Mouse (Mus musculus): ENCODE measurements at regions not wholly inside any gene's neighbourhood (a gene's known extent, or its start where the extent isn't known, plus 50 kb on each side); places are given as distances from the start of the nearest gene placed in this dataset.

DNA sequence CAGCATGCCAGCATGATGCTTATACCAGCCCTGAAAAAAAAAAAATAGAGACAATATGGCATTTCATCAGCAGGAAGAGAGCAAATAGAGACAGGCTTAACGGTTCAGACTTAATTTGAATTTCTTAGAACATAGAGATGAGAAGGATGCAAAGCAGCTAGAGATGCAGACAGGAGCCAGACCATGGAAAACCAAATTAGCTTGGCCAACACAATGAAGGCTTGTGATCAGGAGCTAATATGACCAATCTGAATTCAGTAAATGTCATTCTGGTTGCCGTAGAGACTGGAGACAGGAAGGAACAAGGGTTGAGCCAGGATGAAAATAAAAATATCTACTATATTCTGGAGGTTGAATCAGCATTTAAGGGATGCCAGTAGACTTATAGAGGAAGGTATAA is 248.3 kb upstream of the Gm10192 start:
- H3K27ac ChIP-seq, result no peak overlapping the region
- no peaks in the 10 kb centered on the region for H3K9me3 ChIP-seq (ENCODE audit: control insufficient read depth, low read length)
- H3K4me1 ChIP-seq (replicated peaks; ENCODE audit: control insufficient read depth in 2 of 2, insufficient read depth in 2 of 2, low read length in 1 of 2), result no peaks in the 10 kb centered on the region
- H3K27me3 ChIP-seq (ENCODE audit: control insufficient read depth, insufficient read depth, low read length), result no peaks in the 10 kb centered on the region
- no peaks in the 10 kb centered on the region for H3K36me3 ChIP-seq (replicated peaks; ENCODE audit: control insufficient read depth, insufficient read depth, low read depth)
- ATAC-seq (ENCODE audit: insufficient read depth) (no peak), DNase-seq (ENCODE audit: low read depth in 3 of 3, low spot score in 3 of 3) (no peak)
- H3K4me3 ChIP-seq (ENCODE audit: insufficient read depth in 1 of 2, low read depth in 2 of 2, low read length in 2 of 2), result no peak overlapping the region
- WGBS (ENCODE audit: insufficient replicate concordance), result 57% methylated on average over 2 of the region's 2 CpGs
- TF ChIP-seq EP300 (IDR thresholded peaks at IDR 0.05; ENCODE audit: low read depth) (no peak), CTCF (IDR thresholded peaks at IDR 0.05; ENCODE audit: low read depth) (no peak)
- H3K4me2 ChIP-seq (ENCODE audit: low read depth), result no peak overlapping the region
- no peak overlapping the region for H3K9ac ChIP-seq (replicated peaks)

DNA sequence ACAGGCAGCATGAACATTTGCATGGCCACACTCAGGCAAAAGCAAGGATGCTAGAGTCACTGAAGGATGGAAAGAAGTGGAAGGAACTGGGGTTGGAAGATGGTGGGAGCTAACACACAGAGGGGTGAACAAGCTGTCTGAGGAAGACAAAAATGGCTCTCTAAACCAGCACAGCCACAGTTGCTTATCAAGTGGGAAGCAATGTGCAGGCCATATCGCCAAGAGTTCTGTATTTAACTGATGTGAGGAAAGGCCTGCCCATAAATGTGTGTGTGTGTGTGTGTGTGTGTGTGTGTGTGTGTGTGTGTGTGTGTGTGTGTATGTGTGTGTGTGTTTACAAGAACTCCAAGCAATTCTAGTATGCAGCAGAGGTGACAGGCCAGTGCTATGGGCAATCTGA is 236.9 kb upstream of the Gm10192 start:
- H3K4me2 ChIP-seq (ENCODE audit: low read depth), result no peak overlapping the region
- no peaks in the 10 kb centered on the region for H3K9me3 ChIP-seq (ENCODE audit: control insufficient read depth, low read length)
- no peaks in the 10 kb centered on the region for H3K36me3 ChIP-seq (replicated peaks; ENCODE audit: control insufficient read depth, insufficient read depth, low read depth)
- no peak overlapping the region for H3K4me3 ChIP-seq (ENCODE audit: insufficient read depth in 1 of 2, low read depth in 2 of 2, low read length in 2 of 2)
- H3K27me3 ChIP-seq (ENCODE audit: control insufficient read depth, insufficient read depth, low read length), result no peaks in the 10 kb centered on the region
- ATAC-seq (ENCODE audit: insufficient read depth) (no peak), DNase-seq (ENCODE audit: low read depth in 3 of 3, low spot score in 3 of 3) (no peak)
- TF ChIP-seq CTCF (IDR thresholded peaks at IDR 0.05; ENCODE audit: low read depth), result no peak
- TF ChIP-seq EP300 (IDR thresholded peaks at IDR 0.05; ENCODE audit: low read depth), result no peak
- no peaks in the 10 kb centered on the region for H3K4me1 ChIP-seq (replicated peaks; ENCODE audit: control insufficient read depth in 2 of 2, insufficient read depth in 2 of 2, low read length in 1 of 2)
- H3K27ac ChIP-seq, result no peak overlapping the region
- 33% methylated on average over 1 of the region's 1 CpGs for WGBS (ENCODE audit: insufficient replicate concordance)
- H3K9ac ChIP-seq (replicated peaks), result no peak overlapping the region

DNA sequence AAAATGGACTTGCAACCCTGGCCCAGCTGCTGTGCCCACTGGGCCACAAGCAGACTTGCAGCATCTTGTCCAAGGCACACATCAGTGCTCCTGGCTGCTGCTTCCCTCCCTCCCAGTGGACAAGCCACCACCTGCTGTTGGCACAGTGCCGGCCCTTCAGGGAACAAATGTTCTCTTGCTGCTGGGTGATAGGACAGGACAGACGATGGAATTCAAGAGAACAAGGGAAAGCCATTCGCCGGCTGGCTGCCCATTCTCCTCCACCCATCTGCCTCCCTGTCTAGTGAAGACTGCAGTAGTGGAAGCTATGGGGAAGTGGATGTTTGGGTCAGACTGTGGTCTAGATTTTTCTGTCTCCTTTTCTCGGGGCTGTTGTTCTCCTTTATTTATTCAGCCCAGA is 235.7 kb upstream of the Gm10192 start:
- no peaks in the 10 kb centered on the region for H3K4me1 ChIP-seq (replicated peaks; ENCODE audit: control insufficient read depth in 2 of 2, insufficient read depth in 2 of 2, low read length in 1 of 2)
- H3K27ac ChIP-seq, result no peak overlapping the region
- WGBS (ENCODE audit: insufficient replicate concordance), result 51% methylated on average over 5 of the region's 5 CpGs

DNA sequence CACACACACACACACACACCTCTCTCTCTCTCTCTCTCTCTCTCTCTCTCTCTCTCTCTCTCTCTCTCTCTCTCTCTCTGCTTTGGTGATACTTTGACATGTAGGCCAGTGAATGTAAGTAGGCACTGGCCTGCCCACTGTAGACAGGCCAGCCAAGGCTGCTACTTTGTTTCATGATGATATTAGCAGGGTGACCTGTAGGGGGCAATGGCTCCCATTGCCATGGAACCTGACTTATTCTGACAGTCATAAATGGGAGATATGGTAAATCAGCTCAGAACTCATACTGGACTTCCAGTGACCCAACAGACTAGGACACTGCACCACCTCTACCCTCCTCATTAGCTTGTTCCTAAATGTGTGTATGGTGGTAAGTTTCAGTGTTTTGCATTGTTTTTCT is 235.0 kb upstream of the Gm10192 start:
- ATAC-seq (ENCODE audit: insufficient read depth) (no peak), DNase-seq (ENCODE audit: low read depth in 3 of 3, low spot score in 3 of 3) (no peak)
- H3K4me2 ChIP-seq (ENCODE audit: low read depth), result no peak overlapping the region

More for the DNA sequence above, 235.7 kb upstream of the Gm10192 start:
- Histone ChIP-seq H3K9me3 (ENCODE audit: control insufficient read depth, low read length) (no peaks in the 10 kb centered on the region), H3K4me2 (ENCODE audit: low read depth) (no peak overlapping the region), H3K4me3 (ENCODE audit: insufficient read depth in 1 of 2, low read depth in 2 of 2, low read length in 2 of 2) (no peak overlapping the region), H3K9ac (replicated peaks) (no peak overlapping the region), H3K36me3 (replicated peaks; ENCODE audit: control insufficient read depth, insufficient read depth, low read depth) (no peaks in the 10 kb centered on the region), H3K27me3 (ENCODE audit: control insufficient read depth, insufficient read depth, low read length) (no peaks in the 10 kb centered on the region)
- DNase-seq (ENCODE audit: low read depth in 3 of 3, low spot score in 3 of 3) (no peak), ATAC-seq (ENCODE audit: insufficient read depth) (no peak)
- TF ChIP-seq CTCF (IDR thresholded peaks at IDR 0.05; ENCODE audit: low read depth), result no peak
- TF ChIP-seq EP300 (IDR thresholded peaks at IDR 0.05; ENCODE audit: low read depth), result no peak

GRCm38 (mm10) chr4:97408633-97409296 is 225.8 kb upstream of the Gm10192 start:
- WGBS (ENCODE audit: insufficient replicate concordance), result 66% methylated on average over 7 of the region's 7 CpGs
- ATAC-seq (ENCODE audit: insufficient read depth), result no peak

More for the DNA sequence above, 235.0 kb upstream of the Gm10192 start:
- no peak overlapping the region for H3K27ac ChIP-seq
- no peaks in the 10 kb centered on the region for H3K27me3 ChIP-seq (ENCODE audit: control insufficient read depth, insufficient read depth, low read length)
- H3K4me1 ChIP-seq (replicated peaks; ENCODE audit: control insufficient read depth in 2 of 2, insufficient read depth in 2 of 2, low read length in 1 of 2), result no peaks in the 10 kb centered on the region
- no peak overlapping the region for H3K4me3 ChIP-seq (ENCODE audit: insufficient read depth in 1 of 2, low read depth in 2 of 2, low read length in 2 of 2)
- no peak for TF ChIP-seq CTCF (IDR thresholded peaks at IDR 0.05; ENCODE audit: low read depth)
- no peak for TF ChIP-seq EP300 (IDR thresholded peaks at IDR 0.05; ENCODE audit: low read depth)
- H3K9ac ChIP-seq (replicated peaks), result no peak overlapping the region
- no peaks in the 10 kb centered on the region for H3K36me3 ChIP-seq (replicated peaks; ENCODE audit: control insufficient read depth, insufficient read depth, low read depth)
- no peaks in the 10 kb centered on the region for H3K9me3 ChIP-seq (ENCODE audit: control insufficient read depth, low read length)

More at GRCm38 (mm10) chr4:97408633-97409296, 225.8 kb upstream of the Gm10192 start:
- DNase-seq (ENCODE audit: low read depth in 3 of 3, low spot score in 3 of 3), result no peak
- no peak overlapping the region for H3K4me3 ChIP-seq (ENCODE audit: insufficient read depth in 1 of 2, low read depth in 2 of 2, low read length in 2 of 2)
- H3K27me3 ChIP-seq (ENCODE audit: control insufficient read depth, insufficient read depth, low read length), result no peaks in the 10 kb centered on the region
- no peak overlapping the region for H3K4me2 ChIP-seq (ENCODE audit: low read depth)
- no peaks in the 10 kb centered on the region for H3K36me3 ChIP-seq (replicated peaks; ENCODE audit: control insufficient read depth, insufficient read depth, low read depth)
- TF ChIP-seq CTCF (IDR thresholded peaks at IDR 0.05; ENCODE audit: low read depth) (no peak), EP300 (IDR thresholded peaks at IDR 0.05; ENCODE audit: low read depth) (no peak)
- H3K27ac ChIP-seq, result no peak overlapping the region
- no peaks in the 10 kb centered on the region for H3K9me3 ChIP-seq (ENCODE audit: control insufficient read depth, low read length)
- no peaks in the 10 kb centered on the region for H3K4me1 ChIP-seq (replicated peaks; ENCODE audit: control insufficient read depth in 2 of 2, insufficient read depth in 2 of 2, low read length in 1 of 2)
- H3K9ac ChIP-seq (replicated peaks), result no peak overlapping the region
